Mouse (Mus musculus) neural tube, embryonic 12.5 days (tissue): Measurements from ENCODE around the gene Ints12. TPM values are rescaled to one million over a fixed set of nuclear protein-coding genes. Genes with fewer than 3 reads are reported as not detected.

Source experiments
- ATAC-seq: fragments of 200-750 bp; cut with Nextera tagmentation; 2 replicates; pipeline ENCODE4 v1.8.0; 2017; ENCODE audit warnings: low read depth, mild to moderate bottlenecking, moderate TSS enrichment, moderate library complexity; ENCODE audit not compliant: low FRiP score
- H3K27ac ChIP-seq: fragments of 300-500 bp; sonication (generic); 2 replicates; pipeline ENCODE4 v1.5.1; 2016
- H3K27me3 ChIP-seq: fragments of 300-500 bp; sonication (generic); replicated peaks from 2 replicates; pipeline ENCODE4 v1.6.1; 2016; ENCODE audit warnings: mild to moderate bottlenecking
- H3K36me3 ChIP-seq: fragments of 300-500 bp; sonication (generic); 2 replicates; pipeline ENCODE4 v1.6.1; 2016; ENCODE audit warnings: mild to moderate bottlenecking
- H3K4me1 ChIP-seq: fragments of 300-500 bp; sonication (generic); 2 replicates; pipeline ENCODE4 v1.6.1; 2016
- H3K4me2 ChIP-seq: fragments of 300-500 bp; sonication (generic); replicated peaks from 2 replicates; pipeline ENCODE4 v1.6.1; 2016; ENCODE audit warnings: mild to moderate bottlenecking
- H3K4me3 ChIP-seq: fragments of 300-500 bp; sonication (generic); 2 replicates; pipeline ENCODE4 v1.5.1; 2016
- H3K9ac ChIP-seq: fragments of 300-500 bp; sonication (generic); 2 replicates; pipeline ENCODE4 v1.6.1; 2016; ENCODE audit warnings: mild to moderate bottlenecking
- H3K9me3 ChIP-seq: fragments of 300-500 bp; sonication (generic); 2 replicates; pipeline ENCODE4 v1.6.1; 2016; ENCODE audit warnings: mild to moderate bottlenecking
- WGBS: fragments of 180-500 bp; shearing (Covaris S2); methylation state at CpG from one replicate; pipeline ENCODE4 v1.1.7; 2016; 5-methylcytosine and 5-hydroxymethylcytosine counted together
- polyA plus RNA-seq: library from polyadenylated mRNA; unstranded; fragments of >200 nt; fragmentation: Nextera tagmentation; extraction: Ambion mirVana; gene quantifications from 2 replicates; pipeline ENCODE4 v1.2.1, GENCODE M21; 2016

Gene Ints12
- polyA plus RNA-seq, result 22.7 and 23.5 TPM in 2 replicates

DNA sequence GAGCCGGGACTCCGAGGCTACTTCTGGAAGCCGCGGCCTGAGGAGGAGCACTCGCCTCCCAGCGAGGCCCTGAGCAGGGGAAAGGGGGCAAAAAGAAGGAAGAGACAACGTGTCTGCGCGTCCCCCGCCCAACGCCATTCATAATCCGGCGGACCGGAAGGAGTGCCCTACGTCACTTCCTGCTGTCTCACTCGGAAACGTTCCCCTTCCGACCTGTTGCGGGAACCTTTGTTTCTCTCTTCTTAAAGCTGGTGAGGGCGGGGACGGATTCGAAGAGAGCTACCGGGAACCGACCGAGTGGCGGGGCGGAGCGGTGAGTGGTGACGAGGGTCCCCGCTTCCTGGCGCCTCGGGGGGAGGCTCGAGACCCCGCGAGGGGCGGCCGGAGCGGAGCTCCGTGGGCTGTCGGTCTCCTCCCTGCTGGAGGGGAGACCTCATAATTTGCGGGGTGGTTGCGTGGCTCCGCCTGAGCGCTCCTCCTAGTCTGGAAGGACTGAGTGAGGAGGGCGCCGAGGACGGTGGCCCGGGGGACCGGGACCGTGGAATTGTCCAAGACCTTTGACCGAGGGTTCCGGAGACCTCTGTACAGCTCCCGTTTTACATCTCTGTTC is at the start of gene Ints12, which contains the start of gene Gstcd:
TSS of gene Ints12 (plus strand) at position 177 of the 610 bp plus-strand sequence.
TSS of gene Gstcd (minus strand) at position 370 of the 610 bp plus-strand sequence.
- Histone ChIP-seq H3K4me2 (peak within 1 kb of the TSS; percentile 69), H3K4me1 (peaks cover 22% of the 10 kb centered on the region), H3K9ac (peak within 1 kb of the TSS; percentile 95), H3K9me3 (no peaks in the 10 kb centered on the region), H3K27ac (peak within 1 kb of the TSS; percentile 96), H3K4me3 (peak within 1 kb of the TSS; percentile 82), H3K27me3 (no peaks in the 10 kb centered on the region), H3K36me3 (no peaks in the 10 kb centered on the region)
- peak; percentile 96 for ATAC-seq
- under 1% methylated on average over 53 of the region's 53 CpGs for WGBS

DNA sequence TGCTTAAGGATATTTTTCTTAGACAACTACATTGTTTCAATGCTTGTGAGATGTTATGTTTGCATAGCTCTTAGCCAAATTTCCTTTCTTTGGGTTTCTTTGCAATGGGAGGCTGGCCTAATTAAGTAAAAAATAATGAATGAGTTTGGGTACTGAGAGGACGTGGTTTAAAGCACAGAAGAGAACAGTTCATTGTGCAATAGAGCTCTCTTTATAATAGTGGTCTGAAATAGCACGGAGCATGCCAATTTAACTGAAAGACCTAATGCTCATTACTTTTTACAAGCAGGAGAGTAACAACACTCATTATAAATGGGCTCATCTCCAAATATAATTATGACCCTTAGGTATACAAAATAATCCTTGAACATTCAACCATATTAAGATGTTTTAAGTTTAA is 39.6 kb upstream of the Ints12 start:
- Histone ChIP-seq H3K9me3 (no peaks in the 10 kb centered on the region), H3K27ac (no peak overlapping the region), H3K4me1 (no peaks in the 10 kb centered on the region), H3K4me2 (no peak overlapping the region), H3K36me3 (no peaks in the 10 kb centered on the region; the same call in 1 of the 2 replicates), H3K27me3 (no peaks in the 10 kb centered on the region), H3K4me3 (no peak overlapping the region), H3K9ac (no peak overlapping the region)
- no peak for ATAC-seq
- 60% methylated on average over 2 of the region's 2 CpGs for WGBS

DNA sequence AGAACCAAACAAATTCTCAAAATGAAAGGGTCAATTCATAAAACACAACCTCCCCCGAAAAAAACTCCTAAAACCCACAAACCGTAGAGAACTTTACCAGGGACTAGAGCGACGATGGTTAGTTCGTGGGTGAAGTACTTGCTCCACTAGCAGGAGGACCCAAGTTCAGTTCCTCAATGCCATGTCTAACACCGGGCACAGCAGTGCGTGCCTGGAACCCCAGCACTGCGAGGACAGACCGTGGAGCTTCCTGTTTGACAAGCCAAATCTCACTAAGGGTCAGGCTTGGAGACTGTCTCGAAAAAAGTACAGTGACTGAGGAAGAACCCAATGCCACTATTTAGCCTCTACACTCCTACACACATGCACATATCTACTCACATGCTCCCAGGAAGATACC is 16.1 kb upstream of the Ints12 start:
- ATAC-seq, result no peak
- Histone ChIP-seq H3K4me3 (no peak overlapping the region), H3K36me3 (peaks cover 16% of the 10 kb centered on the region; the same call in 1 of the 2 replicates), H3K4me2 (no peak overlapping the region), H3K27me3 (no peaks in the 10 kb centered on the region), H3K9me3 (no peaks in the 10 kb centered on the region), H3K27ac (no peak overlapping the region), H3K4me1 (no peaks in the 10 kb centered on the region), H3K9ac (no peak overlapping the region)
- 93% methylated on average over 10 of the region's 10 CpGs for WGBS

DNA sequence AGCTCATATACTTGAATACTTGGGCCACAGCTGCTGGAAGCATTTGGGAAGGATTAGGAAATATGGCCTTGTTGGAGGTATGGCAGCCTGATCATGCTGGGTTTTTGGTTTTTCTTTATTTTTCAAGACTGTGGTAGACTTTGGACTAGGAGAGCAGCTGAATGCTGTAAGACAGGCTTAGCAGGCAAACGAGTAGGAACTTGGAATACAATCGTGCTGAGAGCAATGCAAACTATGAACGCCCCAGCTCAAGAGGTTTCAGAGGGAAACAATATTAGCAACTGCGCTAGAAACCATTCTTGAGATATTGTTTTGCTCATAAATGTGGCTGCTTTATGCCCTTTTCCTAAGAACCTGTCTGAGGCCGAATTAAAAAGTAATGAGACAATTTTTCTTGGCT is 8.9 kb upstream of the Ints12 start:
- Histone ChIP-seq H3K27ac (no peak overlapping the region), H3K36me3 (peaks cover 32% of the 10 kb centered on the region), H3K27me3 (no peaks in the 10 kb centered on the region), H3K4me2 (no peak overlapping the region), H3K9ac (no peak overlapping the region), H3K4me1 (no peaks in the 10 kb centered on the region), H3K9me3 (no peaks in the 10 kb centered on the region), H3K4me3 (no peak overlapping the region)
- ATAC-seq, result no peak
- 93% methylated on average over 5 of the region's 5 CpGs for WGBS

DNA sequence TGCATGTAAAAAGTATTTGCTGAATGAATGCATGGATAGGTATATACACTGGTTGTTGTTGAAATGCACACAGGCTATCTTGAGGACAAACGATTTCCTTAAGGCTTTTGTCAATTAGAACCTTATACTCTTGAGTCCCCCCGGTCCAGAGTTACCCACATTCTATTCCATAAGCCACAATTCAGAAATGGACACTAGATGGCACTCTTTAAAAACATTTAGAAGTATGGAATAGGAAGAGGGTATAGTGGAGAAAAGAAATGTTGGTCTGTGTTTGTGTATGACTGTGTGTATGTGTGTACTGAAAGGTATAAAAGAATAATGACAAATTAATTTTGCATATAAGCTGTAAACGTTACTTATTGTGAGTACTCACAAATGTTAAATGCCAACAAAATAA is 5.8 kb upstream of the Ints12 start:
- Histone ChIP-seq H3K4me2 (no peak overlapping the region), H3K9ac (no peak overlapping the region), H3K27ac (no peak overlapping the region), H3K27me3 (no peaks in the 10 kb centered on the region), H3K4me3 (no peak overlapping the region), H3K4me1 (peaks cover 9% of the 10 kb centered on the region; the same call in 1 of the 2 replicates), H3K9me3 (no peaks in the 10 kb centered on the region), H3K36me3 (peaks cover 24% of the 10 kb centered on the region)
- 85% methylated on average over 3 of the region's 3 CpGs for WGBS
- peak; percentile 62; the same call in 1 of the 2 replicates for ATAC-seq

DNA sequence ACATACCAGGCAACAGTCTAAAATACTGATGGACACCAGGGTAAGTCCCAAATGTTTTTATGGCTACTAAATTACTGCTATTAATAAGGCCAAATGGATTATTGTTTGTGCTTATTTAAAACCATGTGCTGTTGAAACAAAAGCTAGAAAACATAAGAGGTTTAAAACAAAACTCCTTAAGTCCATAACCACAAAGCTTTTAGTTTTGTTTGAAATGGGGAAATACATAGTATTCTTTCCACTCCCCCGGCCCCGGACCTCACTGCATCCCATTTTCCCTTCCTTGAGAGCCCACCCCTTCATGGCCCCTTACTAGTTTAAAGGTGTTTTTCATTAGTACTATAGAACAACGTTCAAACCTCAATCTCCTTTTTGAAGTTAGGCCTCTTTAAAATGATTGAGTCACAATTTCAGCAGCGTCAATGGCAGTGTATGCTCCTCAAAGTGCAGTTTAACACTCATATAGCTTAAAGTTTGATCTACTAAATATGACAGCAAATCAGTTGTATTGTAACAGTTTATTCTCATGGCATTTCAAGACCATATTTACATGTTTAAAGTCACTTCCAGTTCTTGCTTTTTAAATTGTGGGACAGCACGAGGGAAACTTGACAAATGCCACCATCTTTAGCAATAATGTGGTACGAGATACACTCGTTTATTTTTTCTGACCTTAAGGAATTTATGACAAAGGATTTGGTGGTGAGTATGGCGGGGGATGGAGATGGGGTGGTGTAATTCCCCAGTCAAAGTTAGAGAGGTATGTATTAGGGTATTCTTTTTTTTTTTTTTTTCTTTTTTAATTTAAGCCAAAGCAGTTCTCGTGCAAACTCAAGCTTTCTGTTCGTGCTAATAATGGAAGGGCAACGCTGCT is 1.2 kb upstream of the Ints12 start:
- Histone ChIP-seq H3K27me3 (no peaks in the 10 kb centered on the region), H3K9ac (peak overlapping the region; percentile 95), H3K9me3 (no peaks in the 10 kb centered on the region), H3K27ac (no peak overlapping the region), H3K4me3 (peak overlapping the region; percentile 82), H3K4me2 (peak overlapping the region; percentile 69), H3K36me3 (no peaks in the 10 kb centered on the region), H3K4me1 (peaks cover 22% of the 10 kb centered on the region)
- 8% methylated on average over 11 of the region's 11 CpGs for WGBS
- ATAC-seq, result no peak

DNA sequence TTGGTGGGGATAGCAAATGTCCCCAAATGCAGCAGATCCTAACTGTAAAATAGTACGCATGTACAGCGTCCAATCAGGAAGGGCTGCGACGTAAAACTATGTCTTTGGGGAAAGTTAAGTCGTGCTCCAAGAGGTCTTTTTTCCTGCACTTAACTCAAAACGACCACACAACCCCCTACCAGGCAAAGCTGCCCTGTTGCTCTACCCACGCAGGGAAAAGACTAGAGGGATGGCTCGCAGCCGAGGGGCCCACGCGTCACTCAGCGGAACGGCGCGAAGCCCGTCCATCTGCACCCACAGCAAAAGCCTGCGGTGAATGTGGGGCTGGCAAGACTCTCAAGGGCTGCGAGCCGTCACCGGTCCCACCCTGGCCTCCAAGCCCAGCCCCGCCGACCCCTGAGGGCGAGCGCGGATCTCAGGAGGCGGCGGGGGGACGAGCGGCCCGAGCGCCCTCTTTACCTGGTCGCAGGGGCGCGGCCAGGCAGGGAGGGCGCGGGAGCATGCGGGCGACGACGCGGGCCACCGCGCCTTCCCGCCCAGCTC is 448 bp upstream of the Ints12 start:
- WGBS, result under 1% methylated on average over 44 of the region's 44 CpGs
- ATAC-seq, result peak; percentile 84
- peak overlapping the region; percentile 96 for H3K27ac ChIP-seq
- peak overlapping the region; percentile 69 for H3K4me2 ChIP-seq
- H3K36me3 ChIP-seq, result no peaks in the 10 kb centered on the region
- no peaks in the 10 kb centered on the region for H3K9me3 ChIP-seq
- H3K4me1 ChIP-seq, result peaks cover 22% of the 10 kb centered on the region
- no peaks in the 10 kb centered on the region for H3K27me3 ChIP-seq
- peak overlapping the region; percentile 82 for H3K4me3 ChIP-seq
- peak overlapping the region; percentile 95 for H3K9ac ChIP-seq

DNA sequence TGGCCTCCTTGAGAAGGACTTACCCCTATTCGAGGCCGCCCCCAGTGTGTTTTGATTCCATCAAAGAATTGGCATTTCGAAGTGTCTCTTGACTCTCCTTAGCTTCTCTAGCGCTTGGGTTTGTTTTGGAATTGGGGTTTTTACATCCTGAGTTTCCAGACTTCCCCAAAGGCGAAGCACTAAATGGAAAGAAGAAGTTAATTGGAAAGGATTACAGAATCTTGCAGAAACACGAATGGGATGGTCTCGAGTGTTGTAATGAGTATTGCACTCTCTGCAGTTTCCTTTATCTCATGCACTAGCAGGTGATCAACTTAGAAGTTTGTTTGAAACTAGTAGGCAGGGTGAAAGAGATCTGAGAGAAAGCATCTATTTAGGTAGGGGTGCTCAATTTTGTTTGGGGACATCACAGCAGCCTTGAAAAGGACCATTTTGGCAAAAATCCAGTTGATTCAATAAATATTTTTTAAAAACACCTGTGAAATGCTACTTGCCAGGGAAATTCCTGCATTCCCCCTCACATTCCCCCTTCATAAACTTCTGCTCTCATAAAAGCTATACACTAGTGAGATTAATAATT is 724 bp downstream of the Ints12 start:
- ATAC-seq, result no peak
- H3K27ac ChIP-seq, result peak overlapping the region; percentile 96; the same call in 1 of the 2 replicates
- peak overlapping the region; percentile 82 for H3K4me3 ChIP-seq
- peaks cover 22% of the 10 kb centered on the region for H3K4me1 ChIP-seq
- peak overlapping the region; percentile 69 for H3K4me2 ChIP-seq
- H3K9ac ChIP-seq, result peak overlapping the region; percentile 95
- 1% methylated on average over 7 of the region's 7 CpGs for WGBS
- no peaks in the 10 kb centered on the region for H3K9me3 ChIP-seq
- H3K27me3 ChIP-seq, result no peaks in the 10 kb centered on the region
- H3K36me3 ChIP-seq, result no peaks in the 10 kb centered on the region

DNA sequence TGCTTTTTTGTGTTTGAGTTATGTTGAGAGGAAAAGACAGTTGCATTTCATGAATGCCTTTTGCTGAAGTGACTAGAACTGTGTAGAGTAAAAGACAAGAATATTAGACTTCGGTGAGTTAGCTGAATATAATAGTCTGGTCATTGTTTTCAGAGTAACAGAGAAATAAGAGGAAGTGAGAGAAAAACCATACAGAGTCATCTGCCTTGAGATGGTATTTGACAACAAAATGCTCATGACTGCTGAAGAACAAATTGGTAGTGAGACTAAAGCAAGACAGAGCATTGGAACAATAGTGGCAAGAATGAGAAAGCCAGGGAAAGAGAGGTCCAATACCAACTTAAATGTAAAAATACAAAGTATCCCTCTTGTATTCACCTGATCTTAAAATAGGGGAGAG is 1.3 kb downstream of the Ints12 start:
- no peak for ATAC-seq
- H3K9ac ChIP-seq, result no peak overlapping the region

DNA sequence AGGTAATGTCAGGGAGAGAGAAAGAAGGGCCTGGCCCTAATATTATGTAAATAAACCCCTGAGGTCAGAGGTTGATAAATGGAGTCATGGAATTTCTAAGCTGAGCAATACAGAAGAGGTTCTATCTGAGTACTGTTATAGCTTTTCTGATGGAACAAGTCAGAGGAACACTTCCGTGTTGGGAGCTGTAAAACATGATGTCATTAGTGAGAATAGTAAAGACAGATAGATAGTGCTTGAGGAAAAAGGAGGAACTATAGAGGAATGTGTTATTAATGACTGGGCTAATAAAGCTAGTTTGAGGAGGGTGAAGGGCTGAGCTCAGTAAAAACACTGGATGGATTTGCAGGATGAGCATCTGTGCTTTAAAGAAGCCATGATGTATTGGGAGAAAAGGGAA is 2.7 kb downstream of the Ints12 start:
- no peak overlapping the region for H3K4me2 ChIP-seq
- no peak overlapping the region for H3K9ac ChIP-seq
- H3K4me1 ChIP-seq, result peaks cover 17% of the 10 kb centered on the region
- no peak overlapping the region for H3K4me3 ChIP-seq
- H3K27me3 ChIP-seq, result no peaks in the 10 kb centered on the region
- H3K36me3 ChIP-seq, result peaks cover 14% of the 10 kb centered on the region
- H3K9me3 ChIP-seq, result no peaks in the 10 kb centered on the region
- no peak overlapping the region for H3K27ac ChIP-seq
- 59% methylated on average over 1 of the region's 1 CpGs for WGBS
- ATAC-seq, result no peak

More for the DNA sequence above, 1.3 kb downstream of the Ints12 start:
- H3K27me3 ChIP-seq, result no peaks in the 10 kb centered on the region
- no peaks in the 10 kb centered on the region for H3K9me3 ChIP-seq
- no peak overlapping the region for H3K27ac ChIP-seq
- peaks cover 22% of the 10 kb centered on the region for H3K4me1 ChIP-seq
- H3K4me3 ChIP-seq, result no peak overlapping the region
- H3K4me2 ChIP-seq, result peak overlapping the region; percentile 69
- H3K36me3 ChIP-seq, result peaks cover 2% of the 10 kb centered on the region
- WGBS, result 91% methylated on average over 1 of the region's 1 CpGs

DNA sequence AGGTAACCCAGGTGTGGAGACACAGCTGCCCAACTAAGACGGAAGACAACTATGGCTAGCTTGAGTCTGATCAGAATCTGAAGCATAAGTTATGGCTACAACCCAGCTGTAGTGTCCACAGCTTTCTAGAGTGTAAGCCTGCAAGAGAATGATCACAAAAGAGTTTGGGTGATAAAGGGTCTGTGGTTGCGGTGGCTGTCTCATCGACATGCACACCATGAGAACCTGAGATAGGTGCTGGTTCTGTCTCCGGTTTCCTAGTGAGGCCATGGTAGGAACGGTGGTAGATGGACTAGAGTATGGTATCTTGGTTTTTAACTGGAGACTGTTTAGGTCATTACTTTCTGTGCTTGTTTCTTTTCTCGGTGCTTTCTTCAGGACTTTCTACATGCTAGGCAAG is 6.3 kb downstream of the Ints12 start:
- ATAC-seq, result no peak
- H3K4me3 ChIP-seq, result no peak overlapping the region
- H3K4me2 ChIP-seq, result no peak overlapping the region
- peaks cover 8% of the 10 kb centered on the region; the same call in 1 of the 2 replicates for H3K4me1 ChIP-seq
- peaks cover 30% of the 10 kb centered on the region for H3K36me3 ChIP-seq
- no peaks in the 10 kb centered on the region for H3K27me3 ChIP-seq
- 98% methylated on average over 6 of the region's 6 CpGs for WGBS
- no peak overlapping the region for H3K9ac ChIP-seq
- no peaks in the 10 kb centered on the region for H3K9me3 ChIP-seq
- H3K27ac ChIP-seq, result no peak overlapping the region

DNA sequence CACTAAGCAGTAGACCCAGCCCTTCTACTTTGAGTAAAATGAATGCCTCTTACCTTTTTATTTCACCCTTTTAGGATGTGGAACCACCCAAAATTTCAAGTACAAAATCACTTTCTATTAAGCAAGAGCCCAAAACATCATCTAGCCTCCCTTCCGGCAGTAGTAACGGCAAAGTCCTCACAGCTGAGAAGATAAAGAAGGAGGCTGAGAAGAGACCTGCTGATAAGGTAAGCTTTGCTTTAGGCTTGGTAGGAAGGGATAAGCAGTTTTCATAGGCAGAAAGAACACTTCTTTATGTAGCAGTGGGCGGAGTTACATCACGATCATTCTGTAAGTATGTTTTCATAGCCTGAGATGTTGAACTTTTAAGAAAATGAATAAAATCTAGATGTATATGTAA is 6.7 kb downstream of the Ints12 start:
- no peaks in the 10 kb centered on the region for H3K27me3 ChIP-seq

More for the DNA sequence above, 6.7 kb downstream of the Ints12 start:
- no peak overlapping the region for H3K4me2 ChIP-seq
- 95% methylated on average over 4 of the region's 4 CpGs for whole genome bisulfite sequencing
- no peak overlapping the region for H3K9ac ChIP-seq
- no peaks in the 10 kb centered on the region for H3K9me3 ChIP-seq
- 0 out of 2 replicates have a peak, but pooled peaks cover 5% of the 10 kb centered on the region for H3K4me1 ChIP-seq
- H3K4me3 ChIP-seq, result no peak overlapping the region
- ATAC-seq, result no peak
- H3K36me3 ChIP-seq, result peaks cover 30% of the 10 kb centered on the region
- H3K27ac ChIP-seq, result no peak overlapping the region
